Mouse (Mus musculus) liver, embryonic 13.5 days (tissue): Measurements from ENCODE around the gene Pltp. TPM values are rescaled to one million over a fixed set of nuclear protein-coding genes. Genes with fewer than 3 reads are reported as not detected.

Experiments used
- ATAC-seq: fragments of 200-750 bp; cut with Nextera tagmentation; 2 replicates; pipeline ENCODE4 v1.8.0; 2017; ENCODE audit warnings: low read depth, mild to moderate bottlenecking, moderate number of reproducible peaks, moderate library complexity
- DNase-seq: peaks from one replicate; pipeline ENCODE4 v3.0.0; 2022
- H3K27ac ChIP-seq: fragments of 300-500 bp; sonication (generic); 2 replicates; pipeline ENCODE4 v1.5.1; 2015; ENCODE audit warnings: moderate library complexity, mild to moderate bottlenecking, inconsistent platforms
- H3K27me3 ChIP-seq: fragments of 300-500 bp; sonication (generic); 2 replicates; pipeline ENCODE4 v1.6.1; 2015; ENCODE audit warnings: mild to moderate bottlenecking, inconsistent platforms
- H3K36me3 ChIP-seq: fragments of 300-500 bp; sonication (generic); 2 replicates; pipeline ENCODE4 v1.6.1; 2015; ENCODE audit warnings: mild to moderate bottlenecking, inconsistent platforms
- H3K4me1 ChIP-seq: fragments of 300-500 bp; sonication (generic); replicated peaks from 2 replicates; pipeline ENCODE4 v1.6.1; 2015; ENCODE audit warnings: inconsistent platforms
- H3K4me2 ChIP-seq: fragments of 300-500 bp; sonication (generic); 2 replicates; pipeline ENCODE4 v1.6.1; 2015; ENCODE audit warnings: inconsistent platforms, mild to moderate bottlenecking, moderate library complexity
- H3K4me3 ChIP-seq: fragments of 300-500 bp; sonication (generic); replicated peaks from 2 replicates; pipeline ENCODE4 v1.5.1; 2015; ENCODE audit warnings: mild to moderate bottlenecking, inconsistent platforms
- H3K9ac ChIP-seq: fragments of 300-500 bp; sonication (generic); 2 replicates; pipeline ENCODE4 v1.6.1; 2015; ENCODE audit warnings: mild to moderate bottlenecking, inconsistent platforms
- H3K9me3 ChIP-seq: fragments of 300-500 bp; sonication (generic); replicated peaks from 2 replicates; pipeline ENCODE4 v1.6.1; 2016; ENCODE audit warnings: inconsistent platforms
- WGBS: fragments of 180-500 bp; shearing (Covaris S2); methylation state at CpG from one replicate; pipeline ENCODE4 v1.1.7; 2015; ENCODE audit not compliant: insufficient replicate concordance; 5-methylcytosine and 5-hydroxymethylcytosine counted together
- polyA plus RNA-seq: library from polyadenylated mRNA; unstranded; fragments of >200 nt; fragmentation: Nextera tagmentation; extraction: Ambion mirVana; gene quantifications from 2 replicates; pipeline ENCODE4 v1.2.1, GENCODE M21; 2015

Gene Pltp
- polyA plus RNA-seq, 1 experiment from 2014 or later = 8.3 TPM

DNA sequence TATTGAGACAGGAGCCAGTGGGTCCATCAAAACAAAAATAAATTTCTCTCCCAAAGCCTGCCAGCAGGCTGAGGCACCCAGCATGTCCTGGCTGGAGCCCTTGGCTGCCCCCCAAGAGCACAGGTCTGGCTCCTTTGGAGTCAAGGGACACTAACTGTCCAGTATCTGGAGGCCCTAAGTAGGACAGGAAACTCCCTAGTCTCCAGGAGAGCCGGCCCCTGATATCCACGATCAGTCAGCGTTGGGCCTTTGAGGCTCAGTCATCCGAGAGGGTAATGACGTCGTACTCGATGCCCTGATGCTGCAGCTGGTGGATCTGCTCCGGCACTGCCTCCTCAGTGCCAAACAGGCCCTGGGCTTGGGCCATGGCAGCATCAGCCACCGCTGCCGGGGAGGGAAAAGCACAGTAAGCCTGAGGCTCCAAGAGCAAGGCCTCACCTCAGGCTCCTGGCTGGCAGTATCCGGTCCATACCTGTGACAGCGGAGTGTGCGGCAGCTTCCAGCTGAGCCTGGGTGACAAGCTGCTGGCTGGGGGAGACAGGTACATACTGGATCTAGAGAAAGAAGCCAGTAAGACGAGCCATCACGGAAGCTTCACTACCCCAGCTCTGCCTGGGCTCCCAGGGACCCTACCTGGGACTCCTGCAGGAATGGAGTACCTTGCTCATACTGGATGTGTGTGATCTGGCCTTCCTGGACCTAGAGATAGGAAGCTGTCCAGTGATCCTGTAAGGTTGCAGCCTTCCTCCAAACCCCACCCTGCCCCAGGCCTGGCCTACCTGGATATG lies 34.6 kb upstream of the Pltp start:
- no peaks in the 10 kb centered on the region for H3K27me3 ChIP-seq
- peaks cover 100% of the 10 kb centered on the region for H3K36me3 ChIP-seq
- H3K27ac ChIP-seq = no peak overlapping the region
- H3K9ac ChIP-seq = no peak overlapping the region
- H3K4me1 ChIP-seq = peaks cover 5% of the 10 kb centered on the region; the same call in 1 of the 2 replicates
- 89% methylated on average over 15 of the region's 15 CpGs for WGBS
- DNase-seq = no peak
- no peak overlapping the region for H3K4me3 ChIP-seq
- H3K4me2 ChIP-seq = no peak overlapping the region
- no peaks in the 10 kb centered on the region for H3K9me3 ChIP-seq
- ATAC-seq = no peak

DNA sequence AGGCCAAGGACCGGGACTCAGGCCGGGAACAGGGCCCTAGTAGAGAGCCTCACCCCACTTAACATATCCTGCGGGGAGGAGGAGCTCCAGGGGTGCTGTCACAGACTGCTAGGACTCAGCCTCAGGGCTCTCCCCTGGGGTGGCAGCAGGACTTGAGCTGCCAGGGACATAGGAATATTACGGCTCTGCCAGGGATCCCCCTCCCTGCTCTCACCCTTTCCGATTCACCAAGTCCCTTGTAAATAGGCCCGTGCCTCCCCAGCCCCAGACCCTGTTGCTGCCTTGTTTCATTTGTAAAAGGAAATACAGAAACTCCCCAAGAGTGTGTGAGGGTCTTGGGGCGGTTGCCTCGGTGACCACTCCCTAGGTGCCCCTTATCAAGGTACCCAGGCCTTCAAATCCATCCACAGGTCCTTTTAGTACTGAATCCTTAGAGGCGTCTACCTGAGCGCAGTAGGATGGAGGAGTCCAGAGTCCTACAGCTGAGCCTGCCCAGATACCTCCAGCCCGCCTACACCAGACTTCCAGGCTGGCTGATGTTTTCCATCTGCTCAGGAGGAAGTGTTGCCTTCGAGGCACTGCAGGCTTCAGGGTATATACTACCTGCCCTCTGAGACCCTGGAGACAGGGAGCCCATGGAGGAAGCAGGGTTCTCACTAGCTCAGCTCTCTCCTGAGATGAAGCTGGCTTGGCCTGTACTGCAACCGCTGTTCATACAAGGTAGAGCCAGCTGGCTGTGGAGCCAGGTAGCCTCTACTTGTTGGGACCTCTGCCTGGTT lies 33.7 kb upstream of the Pltp start:
- Histone ChIP-seq H3K36me3 (peaks cover 100% of the 10 kb centered on the region), H3K9me3 (no peaks in the 10 kb centered on the region), H3K27me3 (no peaks in the 10 kb centered on the region), H3K9ac (no peak overlapping the region), H3K27ac (no peak overlapping the region), H3K4me1 (peaks cover 5% of the 10 kb centered on the region; the same call in 1 of the 2 replicates), H3K4me3 (no peak overlapping the region), H3K4me2 (no peak overlapping the region)
- 81% methylated on average over 13 of the region's 13 CpGs for WGBS
- DNase-seq (no peak), ATAC-seq (no peak)

DNA sequence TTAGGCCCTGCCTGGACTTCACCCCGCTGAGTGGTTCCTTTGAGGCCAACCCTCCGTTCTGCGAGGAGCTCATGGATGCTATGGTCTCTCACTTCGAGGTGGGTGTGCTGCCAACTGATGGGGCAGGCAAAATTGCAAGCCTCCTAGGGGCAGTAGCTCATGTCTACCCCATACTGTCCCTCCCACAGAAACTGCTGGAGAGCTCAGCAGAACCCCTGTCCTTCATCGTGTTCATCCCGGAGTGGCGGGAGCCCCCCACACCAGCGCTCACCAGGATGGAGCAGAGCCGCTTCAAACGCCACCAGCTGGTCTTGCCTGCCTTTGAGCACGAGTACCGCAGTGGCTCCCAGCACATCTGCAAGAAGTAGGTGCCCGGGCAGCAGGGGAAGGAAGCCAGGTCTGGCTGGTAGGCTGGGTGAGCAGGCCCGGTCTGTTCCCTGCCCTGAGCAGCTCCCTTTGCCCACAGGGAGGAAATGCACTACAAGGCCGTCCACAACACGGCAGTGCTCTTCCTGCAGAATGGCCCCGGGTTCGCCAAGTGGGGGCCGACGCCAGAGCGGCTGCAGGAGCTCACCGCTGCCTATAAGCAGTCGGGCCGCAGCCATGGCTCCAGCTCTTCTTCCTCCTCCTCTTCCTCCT lies 33.0 kb upstream of the Pltp start:
- no peak for DNase-seq
- Histone ChIP-seq H3K4me2 (no peak overlapping the region), H3K27ac (no peak overlapping the region), H3K27me3 (no peaks in the 10 kb centered on the region), H3K4me3 (no peak overlapping the region), H3K36me3 (peaks cover 100% of the 10 kb centered on the region), H3K9me3 (no peaks in the 10 kb centered on the region), H3K4me1 (peaks cover 5% of the 10 kb centered on the region; the same call in 1 of the 2 replicates), H3K9ac (no peak overlapping the region)
- no peak for ATAC-seq
- 84% methylated on average over 24 of the region's 24 CpGs for WGBS

DNA sequence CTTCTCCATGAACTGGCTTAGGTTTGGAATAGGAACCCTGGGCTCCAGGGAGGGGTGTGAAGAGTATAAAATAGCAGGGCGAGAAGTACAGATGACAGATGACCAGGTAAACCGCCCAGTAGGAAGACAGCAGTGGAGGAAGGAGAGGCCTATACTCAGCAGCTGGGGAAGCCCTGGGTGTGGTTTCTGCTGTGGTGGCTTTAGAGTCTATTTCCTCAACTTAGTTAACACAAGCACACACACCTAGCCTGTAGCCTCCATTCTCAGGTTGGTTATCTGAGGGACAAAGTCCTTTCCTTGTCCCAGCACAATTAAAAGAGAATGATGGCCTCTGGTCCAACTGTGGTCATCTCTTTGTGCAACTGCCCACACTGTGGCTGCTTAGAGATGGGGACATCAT lies 32.4 kb upstream of the Pltp start:
- no peak for ATAC-seq
- no peak for DNase-seq
- Histone ChIP-seq H3K4me3 (no peak overlapping the region), H3K4me1 (peaks cover 5% of the 10 kb centered on the region; the same call in 1 of the 2 replicates), H3K9ac (no peak overlapping the region), H3K27ac (no peak overlapping the region), H3K9me3 (no peaks in the 10 kb centered on the region), H3K4me2 (no peak overlapping the region), H3K36me3 (peaks cover 100% of the 10 kb centered on the region), H3K27me3 (no peaks in the 10 kb centered on the region)
- 70% methylated on average over 2 of the region's 2 CpGs for WGBS

DNA sequence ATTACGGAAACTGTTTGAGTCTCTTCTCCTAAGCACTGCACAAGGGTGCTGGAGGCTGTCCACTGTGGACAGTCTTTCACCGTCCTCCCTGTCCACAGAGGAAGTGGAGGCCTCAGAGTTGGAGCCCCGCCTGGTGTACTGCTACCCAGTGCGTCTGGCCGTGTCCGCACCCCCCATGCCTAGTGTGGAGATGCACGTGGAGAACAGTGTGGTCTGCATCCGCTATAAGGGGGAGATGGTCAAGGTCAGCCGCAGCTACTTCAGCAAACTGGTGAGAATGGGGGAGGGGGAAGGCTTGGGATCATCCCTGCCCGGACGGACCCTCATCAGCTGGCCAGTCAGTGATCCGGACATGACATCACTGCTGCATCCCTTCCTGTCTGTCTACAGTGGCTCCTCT lies 31.5 kb upstream of the Pltp start:
- no peak overlapping the region for H3K4me2 ChIP-seq
- H3K9me3 ChIP-seq = no peaks in the 10 kb centered on the region
- H3K36me3 ChIP-seq = peaks cover 99% of the 10 kb centered on the region
- H3K27ac ChIP-seq = no peak overlapping the region
- 79% methylated on average over 12 of the region's 12 CpGs for WGBS
- no peak overlapping the region for H3K4me3 ChIP-seq
- no peak overlapping the region for H3K9ac ChIP-seq
- no peak for ATAC-seq
- no peak for DNase-seq
- no peaks in the 10 kb centered on the region for H3K27me3 ChIP-seq
- peaks cover 5% of the 10 kb centered on the region; the same call in 1 of the 2 replicates for H3K4me1 ChIP-seq

DNA sequence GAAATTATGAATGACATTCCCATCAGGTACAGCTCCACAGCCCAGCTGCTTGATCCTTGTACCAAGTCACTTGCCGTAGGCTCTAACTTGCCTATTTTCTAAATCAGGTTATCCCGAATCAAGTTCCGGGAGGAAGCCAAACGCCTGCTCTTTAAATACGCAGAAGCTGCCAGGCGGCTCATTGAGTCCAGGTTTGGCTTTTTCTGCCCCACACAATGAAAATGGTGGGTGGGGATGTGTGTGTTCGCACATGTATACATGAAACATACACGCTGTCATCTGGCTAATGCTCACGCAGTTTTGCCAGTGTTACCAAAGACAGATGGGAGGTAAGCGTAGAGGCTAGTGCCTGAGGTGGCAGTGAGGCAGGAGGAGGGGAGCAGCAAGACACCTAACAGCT lies 29.1 kb upstream of the Pltp start:
- 94% methylated on average over 10 of the region's 10 CpGs for WGBS
- Histone ChIP-seq H3K27ac (no peak overlapping the region), H3K4me1 (peaks cover 11% of the 10 kb centered on the region), H3K9me3 (no peaks in the 10 kb centered on the region), H3K4me2 (no peak overlapping the region), H3K36me3 (peaks cover 90% of the 10 kb centered on the region), H3K9ac (no peak overlapping the region), H3K27me3 (no peaks in the 10 kb centered on the region), H3K4me3 (no peak overlapping the region)
- no peak for DNase-seq
- ATAC-seq = no peak

DNA sequence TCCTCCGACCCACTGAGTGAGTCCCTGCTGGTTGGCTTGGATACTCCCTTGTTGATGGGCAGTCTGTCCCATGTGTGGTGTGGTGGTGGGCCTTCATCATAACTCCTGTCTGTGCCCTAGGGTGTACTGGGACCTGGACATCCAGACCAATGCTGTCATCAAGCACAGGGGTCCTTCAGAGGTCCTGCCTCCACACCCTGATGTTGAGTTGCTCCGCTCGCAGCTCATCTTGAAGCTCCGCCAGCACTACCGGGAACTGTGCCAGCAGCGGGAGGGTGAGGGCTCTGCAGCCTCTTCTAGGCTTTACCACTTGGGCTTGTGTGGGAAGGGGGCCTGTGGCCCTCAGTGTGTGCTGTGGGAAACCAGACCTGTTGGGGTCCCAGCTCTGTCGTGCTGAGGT lies 28.3 kb upstream of the Pltp start:
- no peak for ATAC-seq
- WGBS = 83% methylated on average over 7 of the region's 7 CpGs
- no peak overlapping the region for H3K9ac ChIP-seq
- peaks cover 82% of the 10 kb centered on the region for H3K36me3 ChIP-seq
- H3K4me2 ChIP-seq = no peak overlapping the region
- H3K9me3 ChIP-seq = no peaks in the 10 kb centered on the region
- peaks cover 19% of the 10 kb centered on the region for H3K4me1 ChIP-seq
- no peak overlapping the region for H3K27ac ChIP-seq
- DNase-seq = no peak
- no peak overlapping the region for H3K4me3 ChIP-seq
- H3K27me3 ChIP-seq = no peaks in the 10 kb centered on the region

DNA sequence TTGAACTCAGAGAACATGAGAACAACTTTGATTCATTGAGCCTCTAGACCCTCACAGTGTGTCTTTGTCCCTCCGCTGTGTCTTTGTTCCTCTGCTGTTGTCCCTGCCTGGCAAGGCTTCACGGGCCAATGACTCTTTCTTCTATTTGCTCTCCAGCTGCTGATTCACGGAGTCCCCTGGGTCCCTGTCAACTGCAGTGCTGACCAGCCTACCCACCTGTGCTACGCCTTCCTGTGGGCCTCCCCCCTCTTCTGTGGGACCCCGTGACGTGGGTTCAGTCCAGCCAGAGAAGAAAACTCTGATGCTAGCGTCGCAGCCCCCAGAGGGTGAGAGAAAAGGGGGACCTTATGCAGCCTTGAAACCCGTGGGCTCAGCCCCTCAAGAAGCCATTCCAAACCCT lies 25.1 kb upstream of the Pltp start:
- Histone ChIP-seq H3K4me3 (no peak overlapping the region), H3K27ac (no peak overlapping the region), H3K27me3 (no peaks in the 10 kb centered on the region), H3K4me1 (peaks cover 29% of the 10 kb centered on the region), H3K9me3 (no peaks in the 10 kb centered on the region), H3K36me3 (peaks cover 50% of the 10 kb centered on the region), H3K9ac (no peak overlapping the region), H3K4me2 (no peak overlapping the region)
- WGBS = 82% methylated on average over 9 of the region's 9 CpGs
- no peak for DNase-seq
- ATAC-seq = no peak

DNA sequence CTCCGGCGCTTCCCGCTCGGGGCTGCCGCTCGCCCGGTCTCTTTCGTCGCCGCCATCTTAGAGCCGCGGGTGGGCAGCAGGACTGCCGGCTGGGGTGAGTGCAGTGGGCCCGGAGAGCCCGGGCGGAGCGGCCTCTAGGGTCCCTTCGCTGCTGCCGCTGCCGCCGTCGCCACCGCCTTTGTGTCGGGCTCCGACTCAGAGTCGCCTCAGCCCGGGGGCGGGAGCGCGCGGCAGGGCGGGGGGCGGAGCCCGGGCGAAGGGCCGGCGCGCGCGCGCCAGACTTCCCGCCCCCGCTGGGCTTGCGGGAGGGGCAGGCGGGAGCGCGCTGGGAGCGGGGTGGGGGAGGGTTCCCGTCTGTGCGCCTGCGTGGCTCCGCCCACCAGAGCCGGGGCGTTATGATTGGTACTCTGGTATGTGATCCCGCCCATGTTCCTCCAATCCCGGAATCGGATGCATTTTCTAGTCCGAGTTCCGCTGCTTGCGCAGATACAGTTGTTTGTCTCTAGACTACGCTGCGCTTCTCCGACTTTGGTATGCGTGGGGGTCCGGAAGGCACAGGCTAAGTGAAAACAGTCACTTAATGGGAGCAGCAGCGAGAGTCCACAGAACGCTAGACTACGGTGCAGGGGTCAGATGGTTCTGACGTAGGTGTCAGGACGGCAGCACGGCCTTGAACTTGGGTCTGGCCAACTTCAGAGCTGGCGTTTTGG lies 22.2 kb upstream of the Pltp start:
- ATAC-seq (peak; percentile 84), DNase-seq (peak; percentile 94)
- peaks cover 37% of the 10 kb centered on the region for H3K4me1 ChIP-seq
- H3K9me3 ChIP-seq = no peaks in the 10 kb centered on the region
- H3K4me2 ChIP-seq = peak overlapping the region; percentile 94
- H3K27me3 ChIP-seq = no peaks in the 10 kb centered on the region
- peak overlapping the region; percentile 99 for H3K9ac ChIP-seq
- H3K27ac ChIP-seq = peak overlapping the region; percentile 97
- peaks cover 25% of the 10 kb centered on the region for H3K36me3 ChIP-seq
- H3K4me3 ChIP-seq = peak overlapping the region; percentile 98
- under 1% methylated on average over 71 of the region's 72 CpGs for WGBS

DNA sequence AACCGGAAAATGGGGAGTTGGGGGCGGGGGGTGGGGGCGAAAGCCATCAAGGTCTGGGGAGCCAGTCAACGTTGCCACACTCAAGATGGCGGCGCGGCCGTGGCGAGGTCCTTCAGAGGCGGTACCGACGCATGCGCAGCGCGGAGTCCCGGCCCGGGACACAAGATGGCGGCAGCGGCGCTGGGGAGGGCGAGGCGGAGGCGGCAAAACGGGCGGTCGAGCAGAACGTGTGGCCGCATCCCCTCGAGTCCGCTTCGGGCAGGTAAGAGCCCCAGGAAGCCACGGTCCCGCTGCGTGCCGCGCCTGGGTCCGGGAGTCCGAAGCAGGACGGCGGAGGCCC lies 21.7 kb upstream of the Pltp start, which contains the start of gene Pcif1:
Gene Pcif1 (plus strand): TSS at position 77 of the 340 bp plus-strand sequence.
- ATAC-seq (peak; percentile 75), DNase-seq (peak; percentile 87)
- H3K9me3 ChIP-seq = no peaks in the 10 kb centered on the region
- H3K9ac ChIP-seq = peak within 1 kb of the TSS; percentile 99
- peaks cover 20% of the 10 kb centered on the region for H3K36me3 ChIP-seq
- peak within 1 kb of the TSS; percentile 94 for H3K4me2 ChIP-seq
- no peaks in the 10 kb centered on the region for H3K27me3 ChIP-seq
- under 1% methylated on average over 40 of the region's 40 CpGs for WGBS
- H3K27ac ChIP-seq = peak within 1 kb of the TSS; percentile 97
- peaks cover 43% of the 10 kb centered on the region for H3K4me1 ChIP-seq
- H3K4me3 ChIP-seq = peak within 1 kb of the TSS; percentile 98
